Mouse (Mus musculus) neural tube, embryonic 11.5 days (tissue): ENCODE measurements at regions not wholly inside any gene's neighbourhood (a gene's known extent, or its start where the extent isn't known, plus 50 kb on each side); places are given as distances from the start of the nearest gene placed in this dataset.
"Not testable (repeated sequence)": the region's sequence is repeated elsewhere in the genome, so short reads cannot be mapped to it uniquely, and the experiment has no call there.

Experiments used
- ATAC-seq: fragments of 200-750 bp; cut with Nextera tagmentation; 2 replicates; pipeline ENCODE4 v1.8.0; 2017; ENCODE audit warnings: moderate number of reproducible peaks, mild to moderate bottlenecking, moderate TSS enrichment, moderate library complexity; ENCODE audit not compliant: insufficient read depth, low FRiP score, low TSS enrichment
- DNase-seq: peaks from one replicate; pipeline ENCODE4 v3.0.0-alpha.2; 2015; ENCODE audit warnings: low spot score
- H3K27ac ChIP-seq: fragments of 300-500 bp; sonication (generic); 2 replicates; pipeline ENCODE4 v1.5.1; 2014; ENCODE audit warnings: low read depth, mild to moderate bottlenecking, low read length
- H3K27me3 ChIP-seq: fragments of 300-500 bp; sonication (generic); 2 replicates; pipeline ENCODE4 v1.6.1; 2014; ENCODE audit warnings: mild to moderate bottlenecking, low read length, mixed read lengths; ENCODE audit not compliant: control insufficient read depth, insufficient read depth
- H3K36me3 ChIP-seq: fragments of 300-500 bp; sonication (generic); 2 replicates; pipeline ENCODE4 v1.6.1; 2014; ENCODE audit warnings: mild to moderate bottlenecking, low read length, moderate library complexity, mixed read lengths; ENCODE audit not compliant: control insufficient read depth, insufficient read depth
- H3K4me1 ChIP-seq: fragments of 300-500 bp; sonication (generic); 2 replicates; pipeline ENCODE4 v1.6.1; 2014; ENCODE audit warnings: low read length, mixed read lengths; ENCODE audit not compliant: control insufficient read depth, insufficient read depth
- H3K4me2 ChIP-seq: fragments of 300-500 bp; sonication (generic); 2 replicates; pipeline ENCODE4 v1.6.1; 2014; ENCODE audit warnings: low read depth, mild to moderate bottlenecking, moderate library complexity
- H3K4me3 ChIP-seq: fragments of 300-500 bp; sonication (generic); 2 replicates; pipeline ENCODE4 v1.5.1; 2014; ENCODE audit warnings: low read depth, low read length
- H3K9ac ChIP-seq: fragments of 300-500 bp; sonication (generic); 2 replicates; pipeline ENCODE4 v1.6.1; 2014; ENCODE audit warnings: mild to moderate bottlenecking, low read length
- H3K9me3 ChIP-seq: fragments of 300-500 bp; sonication (generic); 2 replicates; pipeline ENCODE4 v1.6.1; 2016; ENCODE audit warnings: low read length; ENCODE audit not compliant: control insufficient read depth
- WGBS: fragments of 180-500 bp; shearing (Covaris S2); extraction: QIAGEN DNeasy Blood & Tissue Kit; methylation state at CpG from one replicate; pipeline ENCODE4 v1.1.7; 2014; 5-methylcytosine and 5-hydroxymethylcytosine counted together

DNA sequence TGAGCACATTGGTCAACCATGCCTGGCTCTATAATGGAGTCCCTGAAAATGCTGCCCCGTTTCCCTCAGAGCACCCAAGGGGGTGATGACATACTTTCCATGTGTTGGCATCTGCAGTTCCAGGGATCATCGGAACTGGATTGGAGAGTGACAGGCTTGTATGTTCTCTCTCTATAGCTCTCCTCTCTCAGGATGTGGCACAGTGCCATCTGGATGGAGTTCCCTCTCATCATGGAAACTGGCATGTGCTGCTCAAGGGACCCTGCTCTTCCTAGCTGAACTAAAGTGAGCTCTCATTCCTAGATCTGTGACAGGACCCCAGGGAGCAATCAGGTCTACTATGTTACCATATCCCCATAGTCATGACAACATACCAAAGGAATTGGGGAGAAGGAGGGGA is 56.9 kb upstream of the Gm7358 start:
- Histone ChIP-seq H3K27me3 (no peaks in the 10 kb centered on the region), H3K27ac (no peak overlapping the region), H3K4me2 (no peak overlapping the region), H3K9ac (no peak overlapping the region), H3K4me3 (no peak overlapping the region), H3K9me3 (no peaks in the 10 kb centered on the region), H3K4me1 (no peaks in the 10 kb centered on the region), H3K36me3 (no peaks in the 10 kb centered on the region)
- DNase-seq (no peak), ATAC-seq (no peak)
- 82% methylated on average over 2 of the region's 2 CpGs for WGBS

DNA sequence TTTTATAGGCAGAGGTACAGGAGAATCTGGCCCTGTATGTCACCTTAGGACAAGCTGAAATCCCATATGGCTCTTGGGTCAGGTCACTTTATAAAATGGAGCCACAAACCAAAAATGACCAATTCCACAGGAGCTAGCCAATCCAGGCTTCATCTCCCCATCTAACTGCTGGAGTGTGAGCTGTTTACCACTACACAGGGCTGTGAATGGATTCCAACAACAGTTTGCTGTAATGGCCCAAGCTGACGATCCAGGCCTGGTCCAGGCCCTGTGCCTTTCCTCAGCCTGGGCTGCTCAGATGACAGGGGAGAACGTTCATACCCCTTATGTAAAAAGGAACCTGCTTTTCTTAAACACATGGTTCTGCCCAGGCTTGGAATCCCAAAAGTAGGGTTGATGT is 55.5 kb upstream of the Gm7358 start:
- no peak for DNase-seq
- Histone ChIP-seq H3K4me2 (no peak overlapping the region), H3K27me3 (no peaks in the 10 kb centered on the region), H3K27ac (no peak overlapping the region), H3K9me3 (no peaks in the 10 kb centered on the region), H3K4me1 (no peaks in the 10 kb centered on the region), H3K36me3 (no peaks in the 10 kb centered on the region), H3K4me3 (no peak overlapping the region), H3K9ac (no peak overlapping the region)
- ATAC-seq = no peak
- WGBS = 77% methylated on average over 2 of the region's 2 CpGs

DNA sequence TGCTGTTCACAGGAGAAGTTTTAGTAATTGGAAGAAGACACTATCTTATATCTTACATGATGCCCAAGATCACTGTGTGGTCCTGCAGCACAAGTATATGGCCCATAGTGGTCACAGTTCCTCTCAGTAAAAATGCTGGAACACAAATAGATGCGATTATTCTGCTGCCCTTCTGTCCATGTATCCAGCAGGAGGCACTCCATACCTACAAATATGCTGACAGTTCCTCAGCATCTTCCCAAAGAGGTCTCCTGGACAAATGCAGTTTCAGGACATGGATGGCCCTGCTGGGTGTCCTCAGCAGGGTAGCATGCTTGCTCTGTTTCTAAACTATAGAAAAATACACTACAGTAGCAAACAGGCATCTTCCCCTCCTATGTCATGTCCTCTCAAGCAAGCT is 52.4 kb upstream of the Gm7358 start:
- H3K4me1 ChIP-seq, H3K4me2 ChIP-seq, DNase-seq, ATAC-seq, H3K27me3 ChIP-seq, H3K4me3 ChIP-seq, H3K9ac ChIP-seq, H3K27ac ChIP-seq, H3K9me3 ChIP-seq, H3K36me3 ChIP-seq: not testable (repeated sequence)
- 41% methylated on average over 1 of the region's 1 CpGs for WGBS
